Mouse (Mus musculus): ENCODE measurements around the gene Soga1. TPM values are rescaled to one million over a fixed set of nuclear protein-coding genes. Genes with fewer than 3 reads are reported as not detected.

Soga1 gene
- total and polyA plus RNA-seq, 3 experiments = 2.6 to 16.4 (median 6.0) TPM

DNA sequence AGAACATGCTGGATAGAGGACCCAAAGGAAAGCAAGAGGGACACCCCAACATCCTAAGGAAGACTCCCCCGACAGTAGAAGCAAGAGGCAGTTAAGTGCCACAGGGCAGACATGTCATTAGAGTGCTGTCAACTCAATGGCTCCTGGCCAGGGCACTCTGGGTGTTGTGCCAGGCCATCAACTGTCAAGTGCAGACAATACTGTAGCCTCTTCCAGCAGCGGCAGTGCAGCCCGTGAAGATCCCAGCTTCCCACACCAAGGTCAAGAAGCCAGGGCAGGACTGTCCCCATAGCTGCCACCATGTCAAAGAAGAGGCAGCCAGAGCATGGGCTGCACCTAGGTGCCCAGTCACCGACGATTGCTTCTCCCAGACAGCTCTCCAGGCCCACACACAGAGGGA is 1.9 kb downstream of the Soga1 start:
- ATAC-seq (ENCODE audit: extremely low read depth, insufficient number of reproducible peaks, low FRiP score, poor library complexity, severe bottlenecking) = no peak
- Histone ChIP-seq H3K4me3 (ENCODE audit: low read depth, low read length) (no peak overlapping the region), H3K36me3 (replicated peaks) (no peaks in the 10 kb centered on the region), H3K9me3 (replicated peaks) (peaks cover 19% of the 10 kb centered on the region), H3K4me1 (ENCODE audit: insufficient read depth, low read depth, low read length) (no peaks in the 10 kb centered on the region), H3K27me3 (ENCODE audit: insufficient read depth, low read length) (peaks cover 40% of the 10 kb centered on the region)
- TF ChIP-seq POLR2AphosphoS5 (IDR thresholded peaks at IDR 0.05; ENCODE audit: insufficient replicate concordance, low read depth, low read length) (no peak), CTCF (IDR thresholded peaks at IDR 0.05; ENCODE audit: low read depth, low read length) (no peak), TAL1 (conservative IDR thresholded peaks at IDR 0.05; ENCODE audit: low read depth, low read length) (no peak), GATA2 (IDR thresholded peaks at IDR 0.05; ENCODE audit: borderline replicate concordance, low read depth, low read length) (no peak), GATA1 (IDR thresholded peaks at IDR 0.05; ENCODE audit: borderline replicate concordance, low read length) (no peak)
- DNase-seq (ENCODE audit: low spot score) = no peak

DNA sequence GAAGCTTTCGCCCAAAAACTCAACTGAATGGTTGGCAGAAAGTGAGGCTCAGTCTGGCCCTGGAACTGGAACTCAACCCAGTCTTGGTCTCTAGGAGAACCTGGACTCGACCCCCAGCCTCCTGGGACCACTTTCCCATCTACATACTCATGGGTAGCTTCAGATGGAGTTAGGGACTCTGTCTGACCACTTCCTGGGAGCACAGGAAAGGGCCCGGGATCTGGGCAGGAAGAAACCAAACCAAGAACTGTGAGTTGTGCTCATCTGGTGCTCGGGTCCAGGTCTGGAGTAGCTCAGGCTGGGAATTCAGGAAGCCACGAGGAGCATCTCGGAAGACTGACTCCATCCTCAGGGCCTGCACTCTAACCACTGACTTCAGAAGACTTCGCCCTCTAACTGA is 2.5 kb downstream of the Soga1 start:
- no peak for DNase-seq (ENCODE audit: low spot score)
- no peak for ATAC-seq (ENCODE audit: extremely low read depth, insufficient number of reproducible peaks, low FRiP score, poor library complexity, severe bottlenecking)
- Histone ChIP-seq H3K27me3 (ENCODE audit: insufficient read depth, low read length) (peaks cover 42% of the 10 kb centered on the region), H3K4me1 (ENCODE audit: insufficient read depth, low read depth, low read length) (no peaks in the 10 kb centered on the region), H3K9me3 (replicated peaks) (peaks cover 19% of the 10 kb centered on the region), H3K36me3 (replicated peaks) (no peaks in the 10 kb centered on the region), H3K4me3 (ENCODE audit: low read depth, low read length) (no peak overlapping the region)
- no peak for TF ChIP-seq GATA1 (IDR thresholded peaks at IDR 0.05; ENCODE audit: borderline replicate concordance, low read length)

DNA sequence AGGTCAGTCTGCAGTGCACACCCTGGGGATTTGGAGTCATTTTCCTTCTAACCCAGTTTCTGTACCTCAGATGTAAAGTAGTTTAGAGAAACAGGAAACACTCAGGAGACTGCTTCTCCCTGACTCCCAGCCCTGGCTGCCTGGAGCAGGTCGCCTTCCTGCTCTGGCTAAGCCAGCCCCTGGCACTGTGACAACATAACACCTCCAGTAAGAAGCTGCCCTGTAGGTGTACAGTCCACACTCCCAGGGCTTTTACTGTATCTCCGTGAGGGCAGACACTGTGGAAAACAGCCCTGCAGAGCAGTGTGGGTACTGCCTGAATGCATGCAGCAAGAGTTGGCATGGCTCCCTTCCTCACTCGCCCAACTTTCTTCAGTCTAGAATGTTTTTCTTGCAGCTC is 3.4 kb downstream of the Soga1 start:
- Histone ChIP-seq H3K4me1 (ENCODE audit: insufficient read depth, low read depth, low read length) (no peaks in the 10 kb centered on the region), H3K27me3 (ENCODE audit: insufficient read depth, low read length) (peaks cover 44% of the 10 kb centered on the region)

DNA sequence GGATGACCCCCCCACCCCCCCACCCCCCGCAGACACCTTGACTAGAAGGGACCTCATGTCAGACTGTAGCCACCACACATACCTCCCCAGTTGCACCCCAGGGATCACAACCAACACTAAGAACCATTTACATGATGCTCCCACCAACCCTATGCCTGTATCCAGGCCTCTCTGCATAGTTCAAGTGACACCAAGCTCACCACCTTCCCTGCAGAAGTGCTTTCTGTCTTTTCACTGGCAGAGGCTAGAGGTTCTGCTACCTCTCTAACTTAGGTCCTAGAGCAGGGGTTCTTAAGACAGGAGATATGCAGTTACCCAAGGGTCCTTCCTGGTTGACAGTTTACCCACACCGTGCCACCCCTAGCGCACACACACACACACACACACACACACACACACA is 3.8 kb downstream of the Soga1 start:
- Histone ChIP-seq H3K9me3 (replicated peaks) (peaks cover 19% of the 10 kb centered on the region), H3K4me3 (ENCODE audit: low read depth, low read length) (no peak overlapping the region), H3K27me3 (ENCODE audit: insufficient read depth, low read length) (peaks cover 48% of the 10 kb centered on the region), H3K4me1 (ENCODE audit: insufficient read depth, low read depth, low read length) (peaks cover 3% of the 10 kb centered on the region; the same call in 1 of the 2 replicates), H3K36me3 (replicated peaks) (no peaks in the 10 kb centered on the region)
- no peak for ATAC-seq (ENCODE audit: extremely low read depth, insufficient number of reproducible peaks, low FRiP score, poor library complexity, severe bottlenecking)
- no peak for TF ChIP-seq POLR2AphosphoS5 (IDR thresholded peaks at IDR 0.05; ENCODE audit: insufficient replicate concordance, low read depth, low read length)
- DNase-seq (ENCODE audit: low spot score) = no peak

More for the DNA sequence above, 3.4 kb downstream of the Soga1 start:
- Histone ChIP-seq H3K36me3 (replicated peaks) (no peaks in the 10 kb centered on the region), H3K4me3 (ENCODE audit: low read depth, low read length) (no peak overlapping the region), H3K9me3 (replicated peaks) (peaks cover 19% of the 10 kb centered on the region)
- ATAC-seq (ENCODE audit: extremely low read depth, insufficient number of reproducible peaks, low FRiP score, poor library complexity, severe bottlenecking) = no peak
- DNase-seq (ENCODE audit: low spot score) = no peak
- TF ChIP-seq CTCF (IDR thresholded peaks at IDR 0.05; ENCODE audit: low read depth, low read length) (no peak), GATA1 (IDR thresholded peaks at IDR 0.05; ENCODE audit: borderline replicate concordance, low read length) (no peak), GATA2 (IDR thresholded peaks at IDR 0.05; ENCODE audit: borderline replicate concordance, low read depth, low read length) (no peak), TAL1 (conservative IDR thresholded peaks at IDR 0.05; ENCODE audit: low read depth, low read length) (no peak), POLR2AphosphoS5 (IDR thresholded peaks at IDR 0.05; ENCODE audit: insufficient replicate concordance, low read depth, low read length) (no peak)

DNA sequence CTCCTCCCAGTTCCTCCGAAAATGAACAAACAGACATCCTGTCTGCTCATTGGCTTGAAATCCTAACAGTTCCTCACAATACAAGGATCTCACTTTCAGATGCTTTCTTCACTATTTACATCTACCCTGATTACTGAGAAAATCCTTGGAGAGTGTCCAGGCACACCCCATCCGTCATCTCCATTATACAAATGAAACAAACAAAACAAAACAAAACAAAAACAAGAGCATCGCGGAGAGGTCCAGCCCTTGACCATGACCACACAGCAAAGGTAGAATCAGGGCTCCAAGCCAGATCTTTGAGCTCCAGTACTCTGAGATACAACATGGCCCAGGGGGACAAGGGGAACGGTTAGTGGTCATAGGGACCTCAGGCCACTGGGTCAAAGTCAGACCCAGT is 4.3 kb downstream of the Soga1 start:
- H3K27me3 ChIP-seq (ENCODE audit: insufficient read depth, low read length) = peaks cover 50% of the 10 kb centered on the region
- peaks cover 18% of the 10 kb centered on the region for H3K9me3 ChIP-seq (replicated peaks)
- no peak overlapping the region for H3K4me3 ChIP-seq (ENCODE audit: low read depth, low read length)
- H3K36me3 ChIP-seq (replicated peaks) = no peaks in the 10 kb centered on the region
- no peak for DNase-seq (ENCODE audit: low spot score)
- ATAC-seq (ENCODE audit: extremely low read depth, insufficient number of reproducible peaks, low FRiP score, poor library complexity, severe bottlenecking) = no peak
- peaks cover 4% of the 10 kb centered on the region; the same call in 1 of the 2 replicates for H3K4me1 ChIP-seq (ENCODE audit: insufficient read depth, low read depth, low read length)
- TF ChIP-seq TAL1 (conservative IDR thresholded peaks at IDR 0.05; ENCODE audit: low read depth, low read length) = no peak
- no peak for TF ChIP-seq GATA2 (IDR thresholded peaks at IDR 0.05; ENCODE audit: borderline replicate concordance, low read depth, low read length)
- no peak for TF ChIP-seq POLR2AphosphoS5 (IDR thresholded peaks at IDR 0.05; ENCODE audit: insufficient replicate concordance, low read depth, low read length)
- no peak for TF ChIP-seq GATA1 (IDR thresholded peaks at IDR 0.05; ENCODE audit: borderline replicate concordance, low read length)
- TF ChIP-seq CTCF (IDR thresholded peaks at IDR 0.05; ENCODE audit: low read depth, low read length) = no peak

DNA sequence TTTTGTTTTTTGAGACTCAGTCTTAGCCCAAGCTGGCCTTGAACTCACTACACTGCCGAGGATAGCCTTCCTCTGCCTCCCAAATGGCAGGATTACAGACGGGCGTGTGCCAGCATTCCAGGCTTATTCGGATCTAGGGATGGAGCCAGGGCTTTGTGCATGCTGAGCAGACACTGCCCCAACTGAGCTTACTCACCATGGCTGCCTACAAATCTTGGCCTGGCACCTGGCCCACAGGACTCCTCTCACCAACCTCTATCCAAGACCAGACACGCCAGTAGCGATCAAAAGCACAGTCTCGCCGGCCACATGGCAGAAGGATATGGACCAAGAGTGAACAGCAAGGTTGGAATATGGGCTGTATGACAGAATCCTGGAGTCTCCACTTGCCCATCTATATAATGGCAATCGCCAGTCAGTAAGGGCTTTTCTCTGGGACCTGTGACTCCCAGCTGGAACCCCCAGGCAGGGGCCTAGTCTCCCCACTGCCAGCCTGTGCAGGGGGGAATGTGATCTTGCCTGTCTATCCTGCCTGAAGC is 4.8 kb downstream of the Soga1 start:
- H3K36me3 ChIP-seq (replicated peaks) = no peaks in the 10 kb centered on the region
- H3K4me1 ChIP-seq (ENCODE audit: insufficient read depth, low read depth, low read length) = peaks cover 4% of the 10 kb centered on the region; the same call in 1 of the 2 replicates
- DNase-seq (ENCODE audit: low spot score) (no peak), ATAC-seq (ENCODE audit: extremely low read depth, insufficient number of reproducible peaks, low FRiP score, poor library complexity, severe bottlenecking) (no peak)
- peaks cover 13% of the 10 kb centered on the region for H3K9me3 ChIP-seq (replicated peaks)
- no peak overlapping the region for H3K4me3 ChIP-seq (ENCODE audit: low read depth, low read length)
- TF ChIP-seq GATA2 (IDR thresholded peaks at IDR 0.05; ENCODE audit: borderline replicate concordance, low read depth, low read length) (no peak), POLR2AphosphoS5 (IDR thresholded peaks at IDR 0.05; ENCODE audit: insufficient replicate concordance, low read depth, low read length) (no peak), CTCF (IDR thresholded peaks at IDR 0.05; ENCODE audit: low read depth, low read length) (no peak)
- peaks cover 51% of the 10 kb centered on the region for H3K27me3 ChIP-seq (ENCODE audit: insufficient read depth, low read length)
